Mouse (Mus musculus) kidney, postnatal 4 days (tissue): ENCODE results near the gene Mettl24.
A peak's percentile ranks its signal among the peaks of the same experiment; 100 is the strongest.

Experiments
- DNase-seq, 2 experiments: peaks; one replicate each; pipeline ENCODE4 v3.0.0; 2021; ENCODE audit warnings: mixed read lengths in 2 of 2

Gene Mettl24

GRCm38 (mm10) chr10:40816471-40816870 lies 133.4 kb downstream of the Mettl24 start:
- no peak for DNase-seq

- no peak for DNase-seq
These were observed 142.9 kb downstream of the Mettl24 start for GRCm38 (mm10) chr10:40825952-40826351.

- no peak for DNase-seq
These were observed 144.6 kb downstream of the Mettl24 start for GRCm38 (mm10) chr10:40827706-40828105.

GRCm38 (mm10) chr10:40830312-40830711 lies 147.2 kb downstream of the Mettl24 start:
- no peak for DNase-seq

- DNase-seq = no peak
These were observed 148.2 kb downstream of the Mettl24 start for GRCm38 (mm10) chr10:40831267-40831666.

- DNase-seq = peak in 1 of 2 experiments; percentile 14
These were observed 157.0 kb downstream of the Mettl24 start for GRCm38 (mm10) chr10:40840086-40840485.

- no peak for DNase-seq
These were observed 160.8 kb downstream of the Mettl24 start for GRCm38 (mm10) chr10:40843841-40844240.

- DNase-seq = no peak
These were observed 161.5 kb downstream of the Mettl24 start for GRCm38 (mm10) chr10:40844546-40844945.

- DNase-seq = no peak
These were observed 162.5 kb downstream of the Mettl24 start for GRCm38 (mm10) chr10:40845626-40846025.

- DNase-seq = no peak
These were observed 164.2 kb downstream of the Mettl24 start for GRCm38 (mm10) chr10:40847176-40847874.

- DNase-seq = no peak
These were observed 167.6 kb downstream of the Mettl24 start for GRCm38 (mm10) chr10:40850644-40851043.

- DNase-seq = no peak
These were observed 168.1 kb downstream of the Mettl24 start for GRCm38 (mm10) chr10:40851138-40851537.

- DNase-seq = no peak
These were observed 172.5 kb downstream of the Mettl24 start for GRCm38 (mm10) chr10:40855616-40856015.

- no peak for DNase-seq
These were observed 173.6 kb downstream of the Mettl24 start for GRCm38 (mm10) chr10:40856703-40857102.

GRCm38 (mm10) chr10:40857599-40857998 lies 174.5 kb downstream of the Mettl24 start:
- DNase-seq = no peak
